Mouse (Mus musculus) midbrain, embryonic 11.5 days (tissue): ENCODE results near the gene Dcps. TPM values are rescaled to one million over a fixed set of nuclear protein-coding genes. Genes with fewer than 3 reads are reported as not detected.

Source experiments
- ATAC-seq: fragments of 200-750 bp; cut with Nextera tagmentation; 2 replicates; pipeline ENCODE4 v1.8.0; 2017; ENCODE audit warnings: moderate TSS enrichment, moderate library complexity; ENCODE audit not compliant: low FRiP score
- DNase-seq: peaks from one replicate; pipeline ENCODE4 v3.0.0; 2015; ENCODE audit warnings: low spot score; ENCODE audit errors: missing footprints
- H3K27ac ChIP-seq: fragments of 300-500 bp; sonication (generic); 2 replicates; pipeline ENCODE4 v1.5.1; 2014; ENCODE audit warnings: low read depth, low read length
- H3K27me3 ChIP-seq: fragments of 300-500 bp; sonication (generic); 2 replicates; pipeline ENCODE4 v1.6.1; 2014; ENCODE audit warnings: mild to moderate bottlenecking, low read length, moderate library complexity, mixed read lengths; ENCODE audit not compliant: control insufficient read depth, insufficient read depth
- H3K36me3 ChIP-seq: fragments of 300-500 bp; sonication (generic); 2 replicates; pipeline ENCODE4 v1.6.1; 2014; ENCODE audit warnings: mild to moderate bottlenecking, low read length, moderate library complexity, mixed read lengths; ENCODE audit not compliant: control insufficient read depth, insufficient read depth
- H3K4me1 ChIP-seq: fragments of 300-500 bp; sonication (generic); 2 replicates; pipeline ENCODE4 v1.6.1; 2014; ENCODE audit warnings: low read length; ENCODE audit not compliant: control insufficient read depth, insufficient read depth
- H3K4me2 ChIP-seq: fragments of 300-500 bp; sonication (generic); 2 replicates; pipeline ENCODE4 v1.6.1; 2014; ENCODE audit warnings: mild to moderate bottlenecking, moderate library complexity
- H3K4me3 ChIP-seq: fragments of 300-500 bp; sonication (generic); 2 replicates; pipeline ENCODE4 v1.5.1; 2014; ENCODE audit warnings: low read depth, low read length
- H3K9ac ChIP-seq: fragments of 300-500 bp; sonication (generic); 2 replicates; pipeline ENCODE4 v1.6.1; 2014; ENCODE audit warnings: low read length
- H3K9me3 ChIP-seq: fragments of 300-500 bp; sonication (generic); 2 replicates; pipeline ENCODE4 v1.6.1; 2016; ENCODE audit warnings: low read length; ENCODE audit not compliant: control insufficient read depth
- WGBS: fragments of 180-500 bp; shearing (Covaris S2); extraction: QIAGEN DNeasy Blood & Tissue Kit; methylation state at CpG from one replicate; pipeline ENCODE4 v1.1.7; 2014; 5-methylcytosine and 5-hydroxymethylcytosine counted together
- polyA plus RNA-seq: library from polyadenylated mRNA; unstranded; fragments of >200 nt; fragmentation: Nextera tagmentation; extraction: Ambion mirVana; gene quantifications from 2 replicates; pipeline ENCODE4 v1.2.1, GENCODE M21; 2014

Dcps gene
- polyA plus RNA-seq, 1 experiment from 2014 or later = 98.0 TPM

- H3K36me3 ChIP-seq = no peaks in the 10 kb centered on the region
- no peaks in the 10 kb centered on the region for H3K27me3 ChIP-seq
- H3K4me1 ChIP-seq = no peaks in the 10 kb centered on the region; the same call in 1 of the 2 replicates
- H3K4me2 ChIP-seq = no peak overlapping the region
- DNase-seq (no peak), ATAC-seq (no peak)
- WGBS = 92% methylated on average over 5 of the region's 5 CpGs
- no peak overlapping the region for H3K9ac ChIP-seq
- no peak overlapping the region for H3K27ac ChIP-seq
- no peak overlapping the region for H3K4me3 ChIP-seq
- no peaks in the 10 kb centered on the region for H3K9me3 ChIP-seq
Measured at GRCm38 (mm10) chr9:35110051-35110450, 65.8 kb downstream of the Dcps start.

- no peak for ATAC-seq
- 77% methylated on average over 5 of the region's 5 CpGs for WGBS
Measured at GRCm38 (mm10) chr9:35108916-35109315, 66.9 kb downstream of the Dcps start.

GRCm38 (mm10) chr9:35108066-35108465, 67.8 kb downstream of the Dcps start:
- 80% methylated on average over 3 of the region's 3 CpGs for WGBS
- DNase-seq (no peak), ATAC-seq (no peak)
- no peak overlapping the region for H3K4me3 ChIP-seq
- no peaks in the 10 kb centered on the region for H3K36me3 ChIP-seq
- no peak overlapping the region for H3K27ac ChIP-seq
- H3K9ac ChIP-seq = no peak overlapping the region
- no peak overlapping the region for H3K4me2 ChIP-seq
- no peaks in the 10 kb centered on the region for H3K27me3 ChIP-seq
- H3K9me3 ChIP-seq = no peaks in the 10 kb centered on the region
- no peaks in the 10 kb centered on the region; the same call in 1 of the 2 replicates for H3K4me1 ChIP-seq

More at GRCm38 (mm10) chr9:35108916-35109315, 66.9 kb downstream of the Dcps start:
- Histone ChIP-seq H3K9me3 (no peaks in the 10 kb centered on the region), H3K27ac (no peak overlapping the region), H3K36me3 (no peaks in the 10 kb centered on the region), H3K4me3 (no peak overlapping the region), H3K4me1 (no peaks in the 10 kb centered on the region; the same call in 1 of the 2 replicates), H3K9ac (no peak overlapping the region), H3K4me2 (no peak overlapping the region), H3K27me3 (no peaks in the 10 kb centered on the region)
- no peak for DNase-seq

- Histone ChIP-seq H3K4me2 (no peak overlapping the region), H3K27me3 (no peaks in the 10 kb centered on the region), H3K4me3 (no peak overlapping the region), H3K4me1 (no peaks in the 10 kb centered on the region; the same call in 1 of the 2 replicates), H3K36me3 (no peaks in the 10 kb centered on the region), H3K9me3 (no peaks in the 10 kb centered on the region), H3K9ac (no peak overlapping the region), H3K27ac (no peak overlapping the region)
- 94% methylated on average over 5 of the region's 5 CpGs for WGBS
- ATAC-seq (no peak), DNase-seq (no peak)
Measured at GRCm38 (mm10) chr9:35107396-35107795, 68.5 kb downstream of the Dcps start.

GRCm38 (mm10) chr9:35105884-35106880, 69.7 kb downstream of the Dcps start:
- no peaks in the 10 kb centered on the region for H3K4me1 ChIP-seq
- no peak overlapping the region for H3K9ac ChIP-seq
- 67% methylated on average over 15 of the region's 15 CpGs for WGBS
- ATAC-seq (no peak), DNase-seq (no peak)
- no peaks in the 10 kb centered on the region for H3K9me3 ChIP-seq
- H3K4me2 ChIP-seq = no peak overlapping the region
- no peak overlapping the region for H3K4me3 ChIP-seq
- H3K27me3 ChIP-seq = no peaks in the 10 kb centered on the region
- H3K36me3 ChIP-seq = no peaks in the 10 kb centered on the region
- no peak overlapping the region for H3K27ac ChIP-seq

- Histone ChIP-seq H3K4me1 (no peaks in the 10 kb centered on the region), H3K36me3 (no peaks in the 10 kb centered on the region), H3K27me3 (no peaks in the 10 kb centered on the region), H3K4me2 (no peak overlapping the region), H3K4me3 (no peak overlapping the region), H3K9ac (no peak overlapping the region), H3K27ac (no peak overlapping the region), H3K9me3 (no peaks in the 10 kb centered on the region)
- WGBS = 72% methylated on average over 2 of the region's 2 CpGs
- ATAC-seq (no peak), DNase-seq (no peak)
Measured at GRCm38 (mm10) chr9:35105438-35105837, 70.4 kb downstream of the Dcps start.

GRCm38 (mm10) chr9:35104711-35105110, 71.2 kb downstream of the Dcps start:
- WGBS = 87% methylated on average over 4 of the region's 4 CpGs
- Histone ChIP-seq H3K27ac (no peak overlapping the region), H3K4me3 (no peak overlapping the region), H3K27me3 (no peaks in the 10 kb centered on the region), H3K36me3 (no peaks in the 10 kb centered on the region), H3K9me3 (no peaks in the 10 kb centered on the region), H3K9ac (no peak overlapping the region), H3K4me1 (no peaks in the 10 kb centered on the region), H3K4me2 (no peak overlapping the region)
- DNase-seq (no peak), ATAC-seq (no peak)

GRCm38 (mm10) chr9:35098762-35099161, 77.1 kb downstream of the Dcps start:
- Histone ChIP-seq H3K4me3 (no peak overlapping the region), H3K4me1 (no peaks in the 10 kb centered on the region), H3K36me3 (no peaks in the 10 kb centered on the region), H3K4me2 (no peak overlapping the region), H3K27ac (no peak overlapping the region), H3K9ac (no peak overlapping the region), H3K9me3 (no peaks in the 10 kb centered on the region), H3K27me3 (no peaks in the 10 kb centered on the region)
- DNase-seq (no peak), ATAC-seq (no peak)
- WGBS = 88% methylated on average over 4 of the region's 4 CpGs

- no peak overlapping the region for H3K9ac ChIP-seq
- H3K27me3 ChIP-seq = no peaks in the 10 kb centered on the region
- DNase-seq (no peak), ATAC-seq (no peak)
- WGBS = 86% methylated on average over 4 of the region's 4 CpGs
- no peaks in the 10 kb centered on the region for H3K9me3 ChIP-seq
- no peak overlapping the region for H3K4me2 ChIP-seq
- H3K4me1 ChIP-seq = no peaks in the 10 kb centered on the region
- no peak overlapping the region for H3K27ac ChIP-seq
- no peak overlapping the region for H3K4me3 ChIP-seq
- H3K36me3 ChIP-seq = no peaks in the 10 kb centered on the region
Measured at GRCm38 (mm10) chr9:35097901-35098300, 78.0 kb downstream of the Dcps start.
